Mouse (Mus musculus): ENCODE measurements around the gene Duox1. TPM values are rescaled to one million over a fixed set of nuclear protein-coding genes. Genes with fewer than 3 reads are reported as not detected.

The Duox1 gene
- under 1 TPM; 0.19 to 0.38 (median 0.29) TPM for total RNA-seq (2022)

GRCm38 (mm10) chr2:122315372-122315771, at the start of gene Duox1:
Gene Duox1, plus strand, starts transcription at chr2:122315672.
- DNase-seq (ENCODE audit: low spot score in 2 of 2) = no peak

DNA sequence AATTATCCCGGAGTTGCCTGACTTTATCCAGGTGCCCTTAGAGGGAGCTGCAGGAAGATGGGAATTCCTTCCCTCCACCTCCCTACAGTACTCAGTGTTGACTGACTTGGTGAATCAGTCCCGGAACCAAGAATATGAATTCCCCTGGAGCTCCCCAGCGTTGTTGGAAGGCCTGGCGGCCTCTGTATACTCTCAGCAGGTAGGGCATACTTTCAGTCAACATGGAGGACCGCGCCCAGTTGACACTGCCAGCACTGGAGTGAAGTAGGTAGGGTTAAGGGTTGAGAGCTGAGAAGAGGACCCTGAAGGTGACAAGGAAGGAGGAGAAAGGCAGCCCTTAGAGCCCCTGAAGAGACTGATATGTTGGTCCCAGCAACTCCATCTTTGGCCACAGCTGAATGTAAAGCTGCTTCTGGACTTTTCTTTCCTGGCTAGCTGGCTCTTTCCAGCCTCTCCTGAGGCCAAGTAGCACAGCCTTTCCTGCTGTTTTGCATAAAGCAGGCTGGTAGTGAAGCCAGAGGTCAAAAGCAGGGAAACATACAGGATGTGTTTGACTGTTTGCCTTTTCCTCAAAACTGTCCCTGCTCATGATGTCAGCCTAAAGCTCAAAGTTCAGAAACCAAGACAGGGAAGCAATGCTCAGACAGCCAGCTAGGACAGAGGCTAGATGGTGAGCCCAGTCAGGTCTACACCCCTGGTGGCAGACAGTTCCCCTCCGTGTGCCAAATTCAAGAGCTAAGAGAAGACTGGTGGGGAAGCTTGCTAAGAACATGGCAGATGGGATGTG, 48.9 kb upstream of the Duox1 start:
- DNase-seq (ENCODE audit: low spot score in 2 of 2) = no peak

GRCm38 (mm10) chr2:122278769-122279168, 36.7 kb upstream of the Duox1 start:
- no peak for DNase-seq (ENCODE audit: low spot score in 2 of 2)

- no peak for DNase-seq (ENCODE audit: low spot score in 2 of 2)
These were observed 31.4 kb upstream of the Duox1 start for GRCm38 (mm10) chr2:122284091-122284490.

DNA sequence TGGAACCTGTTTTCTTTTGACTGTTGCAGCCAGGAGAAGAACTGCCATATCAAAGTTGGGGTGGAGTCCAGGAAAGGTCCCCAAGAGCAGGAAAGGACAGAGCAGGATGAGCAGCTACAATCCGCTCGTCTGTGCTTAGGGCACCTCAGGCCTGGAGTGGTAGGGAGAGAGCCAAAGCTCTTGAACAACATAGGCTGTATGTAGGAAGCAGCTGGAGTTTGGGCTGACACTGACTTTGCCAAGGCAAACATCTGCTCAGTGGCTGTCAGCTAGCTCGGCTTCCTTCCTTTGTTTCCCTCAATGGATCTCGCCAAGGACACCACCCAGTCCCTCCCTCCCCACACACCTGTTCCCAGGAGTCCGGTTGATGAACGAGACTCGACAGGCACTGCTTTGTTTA, 29.3 kb upstream of the Duox1 start:
- DNase-seq (ENCODE audit: low spot score in 2 of 2) = no peak

GRCm38 (mm10) chr2:122294916-122295315, 20.6 kb upstream of the Duox1 start:
- DNase-seq (ENCODE audit: low spot score in 2 of 2) = no peak

GRCm38 (mm10) chr2:122297271-122298095, 18.0 kb upstream of the Duox1 start:
- DNase-seq (ENCODE audit: low spot score in 2 of 2) = no peak

DNA sequence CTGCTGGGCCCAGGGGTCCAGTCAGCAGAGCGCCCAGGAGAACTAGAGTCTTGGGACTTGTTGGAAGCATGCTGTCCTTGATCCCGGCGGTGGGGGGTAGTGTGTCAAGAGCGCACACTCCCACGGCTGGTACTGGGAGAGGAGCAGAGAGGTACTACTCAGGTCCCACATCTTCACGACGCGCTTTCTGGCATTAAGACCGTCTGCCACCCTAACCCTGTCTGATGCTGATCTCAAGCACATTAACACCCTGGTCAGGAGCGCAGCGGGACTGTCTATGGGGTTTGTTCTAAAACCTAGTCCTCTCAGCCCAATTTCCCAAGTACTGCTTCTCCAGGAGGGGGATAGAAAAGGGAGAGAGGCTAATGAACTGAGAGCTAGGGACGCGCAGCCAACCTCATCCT, 17.4 kb upstream of the Duox1 start, which contains the start of gene Duox2:
Gene Duox2 (minus strand): TSS at position 354 of the 404 bp plus-strand sequence.
- DNase-seq (ENCODE audit: low spot score in 2 of 2) = no peak

GRCm38 (mm10) chr2:122298596-122299490, 16.6 kb upstream of the Duox1 start, which contains the start of gene Duoxa2:
Gene Duoxa2, plus strand, starts transcription at chr2:122298900.
- DNase-seq (ENCODE audit: low spot score in 2 of 2) = no peak

- no peak for DNase-seq (ENCODE audit: low spot score in 2 of 2)
These were observed 15.4 kb upstream of the Duox1 start for GRCm38 (mm10) chr2:122299911-122300655.

- no peak for DNase-seq (ENCODE audit: low spot score in 2 of 2)
These were observed 14.8 kb upstream of the Duox1 start for GRCm38 (mm10) chr2:122300656-122301020.

- no peak for DNase-seq (ENCODE audit: low spot score in 2 of 2)
These were observed 14.2 kb upstream of the Duox1 start for GRCm38 (mm10) chr2:122301081-122301920.

- DNase-seq (ENCODE audit: low spot score in 2 of 2) = no peak
These were observed 13.4 kb upstream of the Duox1 start for GRCm38 (mm10) chr2:122301921-122302573.

DNA sequence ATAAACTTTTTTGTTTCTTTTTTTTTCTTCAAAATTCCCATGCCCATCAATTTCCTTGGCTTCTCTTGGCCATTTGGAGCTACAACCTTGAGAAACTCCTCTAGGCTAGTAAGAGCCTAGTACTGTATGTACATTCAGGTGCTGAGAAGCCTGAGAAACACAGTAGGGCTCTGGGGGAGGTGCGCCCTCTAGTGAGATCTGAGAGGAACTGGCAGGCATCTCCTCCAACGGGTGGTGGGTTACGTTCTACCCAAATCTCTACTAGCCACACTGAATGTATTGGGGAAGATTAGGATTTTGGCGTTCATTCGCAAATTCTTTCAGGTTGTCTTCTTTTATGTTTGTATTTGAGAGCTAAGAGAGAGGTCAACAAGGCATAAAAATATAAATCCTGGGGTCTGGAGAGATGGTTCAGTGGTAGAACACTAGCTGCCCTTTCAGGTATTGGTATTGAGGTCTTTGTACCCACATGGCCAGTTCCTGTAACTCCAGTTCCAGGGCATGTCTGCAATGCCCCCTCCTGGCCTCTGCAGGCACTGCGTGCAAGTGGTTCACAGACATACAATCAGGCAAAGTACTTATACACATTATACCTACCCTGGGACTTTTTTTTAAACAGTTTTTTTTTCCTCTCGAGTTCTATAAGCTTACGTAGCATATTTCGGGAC, 12.8 kb upstream of the Duox1 start:
- DNase-seq (ENCODE audit: low spot score in 2 of 2) = no peak

DNA sequence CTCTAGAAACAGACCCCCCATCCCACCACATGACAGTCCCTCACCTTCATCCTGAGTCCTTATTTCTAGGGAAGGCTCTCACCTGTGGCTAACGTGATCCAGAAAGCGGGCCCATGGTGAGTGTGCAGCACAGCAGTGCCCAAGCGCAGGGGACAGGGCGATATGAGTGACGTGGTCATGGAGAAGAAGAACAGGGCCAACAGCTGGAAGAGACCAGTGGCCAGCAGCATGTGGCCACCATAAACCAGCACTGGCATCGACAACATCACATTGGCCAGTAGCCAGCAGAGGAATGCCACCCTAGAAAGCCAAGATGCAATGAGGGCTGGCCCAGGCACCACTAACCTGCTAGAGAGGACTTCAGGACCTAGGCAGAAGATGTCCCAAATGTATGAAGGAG, 10.9 kb upstream of the Duox1 start:
- DNase-seq (ENCODE audit: low spot score in 2 of 2) = no peak

- DNase-seq (ENCODE audit: low spot score in 2 of 2) = no peak
These were observed 10.2 kb upstream of the Duox1 start for GRCm38 (mm10) chr2:122305097-122305892.

DNA sequence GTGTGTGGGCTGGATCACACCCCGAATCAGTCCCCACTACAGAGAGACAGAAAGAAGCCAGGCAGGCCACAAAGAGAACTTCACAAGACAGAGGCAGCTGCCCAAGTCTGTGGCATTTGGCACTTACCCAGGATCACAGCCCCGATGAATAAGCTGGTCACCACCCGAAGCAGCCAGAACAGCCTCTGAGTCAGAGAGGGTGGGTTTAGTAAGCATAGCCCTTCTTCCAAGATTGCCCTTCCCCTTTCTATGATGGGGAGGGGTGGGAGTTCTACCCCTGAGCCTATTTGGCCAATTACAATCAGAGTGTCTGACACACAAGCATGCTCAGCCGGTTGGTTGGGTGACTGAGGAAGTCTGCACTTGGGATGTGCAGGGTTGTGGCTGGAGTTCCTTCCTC, 9.3 kb upstream of the Duox1 start:
- no peak for DNase-seq (ENCODE audit: low spot score in 2 of 2)

GRCm38 (mm10) chr2:122309647-122310046, 5.8 kb upstream of the Duox1 start:
- DNase-seq (ENCODE audit: low spot score in 2 of 2) = no peak
